Mouse (Mus musculus) liver, embryonic 14.5 days (tissue): ENCODE data around the gene Rdh9. TPM values are rescaled to one million over a fixed set of nuclear protein-coding genes. Genes with fewer than 3 reads are reported as not detected.

Source experiments
- ATAC-seq: fragments of 200-750 bp; cut with Nextera tagmentation; 2 replicates; pipeline ENCODE4 v1.8.0; 2017; ENCODE audit warnings: moderate number of reproducible peaks, mild to moderate bottlenecking, moderate library complexity; ENCODE audit not compliant: insufficient read depth
- DNase-seq, 3 experiments: peaks; one replicate each; pipeline ENCODE4 v3.0.0-alpha.2; 2012 to 2013; ENCODE audit warnings: low read depth in 3 of 3, low spot score in 3 of 3
- H3K27ac ChIP-seq: fragments of 300-500 bp; sonication (generic); 2 replicates; pipeline ENCODE4 v1.5.1; 2014; ENCODE audit warnings: moderate library complexity, mild to moderate bottlenecking, control low read depth, inconsistent platforms
- H3K27me3 ChIP-seq: fragments of 300-500 bp; sonication (generic); 2 replicates; pipeline ENCODE4 v1.6.1; 2014; ENCODE audit warnings: mild to moderate bottlenecking, low read length, moderate library complexity; ENCODE audit not compliant: control insufficient read depth, insufficient read depth
- H3K36me3 ChIP-seq: fragments of 300-500 bp; sonication (generic); replicated peaks from 2 replicates; pipeline ENCODE4 v1.6.1; 2014; ENCODE audit warnings: low read depth; ENCODE audit not compliant: control insufficient read depth, insufficient read depth
- H3K4me1 ChIP-seq, 2 experiments: fragments of 200-500 bp in 1 of 2; fragments of 300-500 bp in 1 of 2; sonication (generic) in 1 of 2; replicated peaks; 2 replicates each; pipeline ENCODE4 v1.6.1; 2012 to 2014; ENCODE audit warnings: antibody characterized with exemption in 1 of 2, inconsistent platforms in 1 of 2, low read length in 1 of 2; ENCODE audit not compliant: control insufficient read depth in 2 of 2, insufficient read depth in 2 of 2
- H3K4me2 ChIP-seq: fragments of 300-500 bp; sonication (generic); 2 replicates; pipeline ENCODE4 v1.6.1; 2014; ENCODE audit warnings: low read depth, mild to moderate bottlenecking, control low read depth, moderate library complexity
- H3K4me3 ChIP-seq, 2 experiments: fragments of 200-500 bp in 1 of 2; fragments of 300-500 bp in 1 of 2; sonication (generic) in 1 of 2; 2 replicates each; pipeline ENCODE4 v1.5.1; 2012 to 2014; ENCODE audit warnings: low read depth in 2 of 2, low read length in 2 of 2, mild to moderate bottlenecking in 2 of 2, control low read depth in 1 of 2, inconsistent platforms in 1 of 2, moderate library complexity in 1 of 2; ENCODE audit not compliant: insufficient read depth in 1 of 2
- H3K9ac ChIP-seq: fragments of 300-500 bp; sonication (generic); replicated peaks from 2 replicates; pipeline ENCODE4 v1.6.1; 2014; ENCODE audit warnings: mild to moderate bottlenecking, control low read depth, moderate library complexity
- H3K9me3 ChIP-seq: fragments of 300-500 bp; sonication (generic); 2 replicates; pipeline ENCODE4 v1.6.1; 2016; ENCODE audit warnings: low read length, mixed read lengths; ENCODE audit not compliant: control insufficient read depth
- CTCF ChIP-seq: IDR thresholded peaks from 2 replicates; pipeline ENCODE4 v1.5.1; 2016; ENCODE audit warnings: antibody characterized with exemption, low read depth, control low read depth
- EP300 ChIP-seq: IDR thresholded peaks from 2 replicates; pipeline ENCODE4 v1.6.1; 2016; ENCODE audit warnings: antibody characterized with exemption, low read depth
- WGBS: fragments of 180-500 bp; shearing (Covaris S2); extraction: QIAGEN DNeasy Blood & Tissue Kit; methylation state at CpG from one replicate; pipeline ENCODE4 v1.1.7; 2014; ENCODE audit not compliant: insufficient replicate concordance; 5-methylcytosine and 5-hydroxymethylcytosine counted together
- polyA plus RNA-seq, 2 experiments: library from polyadenylated mRNA; depleted of rRNA in 1 of 2; stranded (reverse) in 1 of 2; unstranded in 1 of 2; fragments of >200 nt; fragmentation: Nextera tagmentation in 1 of 2; extraction: Ambion mirVana in 1 of 2; gene quantifications; 2 replicates each; pipeline versions ENCODE4 v1.2.1 to v1.2.3; 2012 to 2014

Gene Rdh9
- polyA plus RNA-seq, 2 experiments, result 0.07 TPM; not detected in 1

DNA sequence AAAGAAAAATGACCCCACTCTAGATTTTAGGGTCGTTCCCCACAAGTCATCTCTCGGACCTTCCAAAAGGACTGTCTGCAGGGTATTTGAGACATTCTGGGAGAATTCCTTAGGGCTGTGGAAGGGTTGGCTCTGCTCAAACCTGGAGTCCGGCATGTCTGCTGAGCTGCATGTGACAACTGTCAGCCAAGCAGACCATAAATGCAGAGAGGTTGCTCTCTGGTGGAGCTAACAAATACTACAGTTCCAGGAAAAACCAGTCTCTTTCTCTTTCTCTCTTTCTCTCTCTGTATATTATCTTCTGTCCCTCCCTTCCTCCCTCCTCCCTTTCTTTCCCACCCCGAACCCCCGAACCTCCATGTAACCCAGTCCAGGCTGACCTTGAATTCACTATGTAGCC, 41.8 kb upstream of the Rdh9 start:
- Histone ChIP-seq H3K27me3 (no peaks in the 10 kb centered on the region), H3K4me1 (peaks cover 60 to 66% of the 10 kb centered on the region in 2 experiments), H3K4me2 (no peak overlapping the region; the same call in 1 of the 2 replicates), H3K9me3 (no peaks in the 10 kb centered on the region), H3K9ac (no peak overlapping the region; the same call in 1 of the 2 replicates), H3K36me3 (no peaks in the 10 kb centered on the region), H3K27ac (no peak overlapping the region), H3K4me3 (no peak overlapping the region)
- ATAC-seq, result no peak
- no peak for TF ChIP-seq EP300
- TF ChIP-seq CTCF, result peak; percentile 66
- 23% methylated on average over 5 of the region's 5 CpGs for WGBS
- no peak for DNase-seq

DNA sequence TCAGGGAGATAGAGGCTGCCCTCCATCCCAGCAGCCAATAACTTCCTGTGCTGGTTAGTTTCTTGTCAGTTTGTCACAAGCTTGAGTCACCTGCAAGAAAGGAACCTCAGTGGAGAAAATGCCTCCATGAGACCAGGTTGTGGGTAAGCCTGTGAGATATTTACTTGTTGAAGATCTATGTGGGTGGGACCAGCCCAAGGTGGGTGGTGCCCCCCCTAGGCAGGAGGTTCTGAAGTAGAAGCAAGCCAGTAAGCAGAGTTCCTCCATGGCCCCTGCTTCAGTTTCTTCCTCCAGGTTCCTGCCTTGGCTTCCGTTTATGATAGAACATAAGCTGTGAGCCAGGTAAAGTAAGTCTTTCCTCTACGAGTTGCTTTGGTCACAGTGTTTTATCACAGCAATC, 39.9 kb upstream of the Rdh9 start:
- Histone ChIP-seq H3K4me2 (no peak overlapping the region), H3K4me3 (no peak overlapping the region), H3K36me3 (no peaks in the 10 kb centered on the region), H3K9ac (no peak overlapping the region), H3K4me1 (peaks cover 47 to 54% of the 10 kb centered on the region in 2 experiments), H3K27me3 (no peaks in the 10 kb centered on the region), H3K9me3 (no peaks in the 10 kb centered on the region), H3K27ac (no peak overlapping the region)
- TF ChIP-seq CTCF (no peak), EP300 (no peak)
- DNase-seq (no peak), ATAC-seq (no peak)
- WGBS, result 27% methylated on average over 2 of the region's 2 CpGs

DNA sequence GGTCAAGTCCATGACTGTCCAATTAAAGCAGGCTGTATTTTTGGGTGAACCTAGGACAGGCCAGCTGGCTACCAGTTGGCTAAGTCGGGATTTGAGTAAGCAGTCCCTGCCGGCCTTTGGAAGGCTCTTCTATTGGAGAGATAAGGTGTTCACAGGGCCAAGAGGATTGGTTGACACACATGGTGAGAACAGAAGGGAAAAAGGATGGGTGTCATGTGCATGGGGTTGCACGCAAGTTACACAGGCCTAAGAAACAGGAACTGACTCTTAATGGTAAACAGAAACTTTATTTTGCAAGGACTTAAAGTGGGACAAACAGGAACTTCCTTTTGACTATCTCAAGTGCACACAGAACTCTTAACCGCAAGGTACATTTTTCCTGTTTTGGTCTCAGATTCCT, 39.3 kb upstream of the Rdh9 start:
- Histone ChIP-seq H3K27ac (peak overlapping the region; percentile 26), H3K4me1 (peaks cover 40 to 48% of the 10 kb centered on the region in 2 experiments), H3K4me2 (no peak overlapping the region), H3K27me3 (no peaks in the 10 kb centered on the region), H3K4me3 (no peak overlapping the region), H3K9me3 (no peaks in the 10 kb centered on the region), H3K9ac (0 out of 2 replicates have a peak overlapping the region, but pooled peaks have one; percentile 25), H3K36me3 (peaks cover 4% of the 10 kb centered on the region)
- no peak for TF ChIP-seq EP300
- no peak for TF ChIP-seq CTCF
- DNase-seq (no peak), ATAC-seq (no peak)
- 33% methylated on average over 4 of the region's 4 CpGs for WGBS

DNA sequence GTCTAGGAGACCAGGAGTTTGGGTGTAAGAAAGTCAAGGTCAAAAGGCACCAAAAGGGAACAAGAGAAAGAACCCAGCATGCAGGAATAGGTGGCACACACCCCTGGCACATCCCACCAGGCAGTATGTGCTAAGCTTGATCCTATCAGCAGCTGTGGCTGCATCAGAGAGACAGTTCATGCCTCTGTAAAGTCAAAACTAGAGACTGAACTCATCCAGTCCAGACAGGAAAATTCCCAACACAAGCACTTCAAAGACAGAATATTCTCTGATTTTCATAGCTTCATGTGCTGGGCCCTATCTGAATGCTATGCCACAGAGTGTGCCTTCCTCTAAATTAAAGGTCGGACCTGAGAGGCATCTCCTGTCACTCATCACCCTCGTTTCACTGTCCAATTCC, 38.6 kb upstream of the Rdh9 start:
- TF ChIP-seq EP300 (no peak), CTCF (no peak)
- no peak overlapping the region for H3K4me3 ChIP-seq
- peaks cover 39 to 45% of the 10 kb centered on the region in 2 experiments for H3K4me1 ChIP-seq
- no peaks in the 10 kb centered on the region for H3K27me3 ChIP-seq
- WGBS, result 11% methylated on average over 2 of the region's 2 CpGs
- no peak overlapping the region for H3K27ac ChIP-seq
- ATAC-seq (no peak), DNase-seq (no peak)
- H3K36me3 ChIP-seq, result peaks cover 10% of the 10 kb centered on the region
- no peaks in the 10 kb centered on the region for H3K9me3 ChIP-seq
- no peak overlapping the region for H3K4me2 ChIP-seq
- no peak overlapping the region for H3K9ac ChIP-seq

DNA sequence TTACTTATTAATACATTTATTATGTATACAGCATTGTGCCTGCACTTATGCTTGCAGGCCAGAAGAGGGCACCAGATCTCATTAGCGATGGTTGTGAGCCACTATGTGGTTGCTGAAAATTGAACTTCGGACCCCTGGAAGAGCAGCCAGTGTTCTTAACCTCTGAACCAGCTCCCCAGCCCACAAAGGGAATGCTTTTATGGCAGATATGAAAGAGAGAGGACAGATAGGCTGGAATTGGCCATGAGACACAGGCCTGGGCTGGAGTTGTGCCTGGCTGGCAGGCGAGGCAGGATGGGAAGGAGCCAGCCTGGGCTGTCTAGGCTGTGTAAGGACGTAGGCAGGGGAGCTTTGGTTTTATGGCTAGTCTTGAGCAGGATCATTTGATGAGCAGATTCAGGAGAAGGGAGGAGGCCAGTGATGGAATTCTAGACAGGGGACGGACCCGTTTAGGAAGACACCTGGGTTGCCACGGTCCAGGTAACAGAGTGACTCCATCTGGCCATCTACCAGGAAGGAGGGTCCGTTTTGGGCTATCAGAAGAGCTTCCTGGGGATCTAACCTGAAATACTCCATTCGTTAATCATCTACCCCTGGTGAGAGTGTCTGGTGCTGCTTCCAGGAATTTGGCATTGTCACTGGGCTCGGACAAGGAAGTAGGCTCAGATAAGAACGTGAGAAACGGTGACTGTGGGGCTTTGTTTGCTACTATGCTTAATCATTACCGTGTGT, 37.9 kb upstream of the Rdh9 start:
- Histone ChIP-seq H3K4me3 (peak overlapping the region in 1 of 2 experiments; percentile 82; a peak in 2 of 4 replicates), H3K4me2 (peak overlapping the region; percentile 75), H3K36me3 (peaks cover 15% of the 10 kb centered on the region), H3K4me1 (peaks cover 36 to 44% of the 10 kb centered on the region in 2 experiments), H3K9me3 (no peaks in the 10 kb centered on the region), H3K27ac (peak overlapping the region; percentile 45), H3K27me3 (no peaks in the 10 kb centered on the region), H3K9ac (peak overlapping the region; percentile 79; the same call in 1 of the 2 replicates)
- DNase-seq (peak in 2 of 3 experiments; percentile 55 to 63), ATAC-seq (peak; percentile 40; the same call in 1 of the 2 replicates)
- 21% methylated on average over 13 of the region's 13 CpGs for WGBS
- peak; percentile 86 for TF ChIP-seq CTCF
- TF ChIP-seq EP300, result 0 out of 2 replicates have a peak, but pooled peaks have one; percentile 11
